Mouse (Mus musculus) intestine, postnatal 0 days (tissue): Measurements from ENCODE around the gene Mbnl1. TPM values are rescaled to one million over a fixed set of nuclear protein-coding genes. Genes with fewer than 3 reads are reported as not detected.

ENCODE experiments used
- ATAC-seq: fragments of 200-750 bp; cut with Nextera tagmentation; 2 replicates; pipeline ENCODE4 v1.8.0; 2017; ENCODE audit warnings: mild to moderate bottlenecking, moderate TSS enrichment, moderate library complexity
- H3K27ac ChIP-seq: fragments of 300-500 bp; sonication (generic); 2 replicates; pipeline ENCODE4 v1.5.1; 2014; ENCODE audit warnings: mild to moderate bottlenecking, low read depth, low read length, moderate library complexity
- H3K27me3 ChIP-seq: fragments of 300-500 bp; sonication (generic); replicated peaks from 2 replicates; pipeline ENCODE4 v1.6.1; 2014; ENCODE audit warnings: low read length, mixed read lengths; ENCODE audit not compliant: control insufficient read depth, insufficient read depth
- H3K36me3 ChIP-seq: fragments of 300-500 bp; sonication (generic); 2 replicates; pipeline ENCODE4 v1.6.1; 2014; ENCODE audit warnings: mild to moderate bottlenecking, moderate library complexity; ENCODE audit not compliant: control insufficient read depth, insufficient read depth
- H3K4me1 ChIP-seq: fragments of 300-500 bp; sonication (generic); replicated peaks from 2 replicates; pipeline ENCODE4 v1.6.1; 2014; ENCODE audit warnings: antibody characterized with exemption, low read length, mixed read lengths; ENCODE audit not compliant: control insufficient read depth, insufficient read depth
- H3K4me2 ChIP-seq: fragments of 300-500 bp; sonication (generic); replicated peaks from 2 replicates; pipeline ENCODE4 v1.6.1; 2014; ENCODE audit warnings: low read depth, mild to moderate bottlenecking, moderate library complexity
- H3K4me3 ChIP-seq: fragments of 300-500 bp; sonication (generic); 2 replicates; pipeline ENCODE4 v1.5.1; 2014; ENCODE audit warnings: low read depth, low read length
- H3K9ac ChIP-seq: fragments of 300-500 bp; sonication (generic); 2 replicates; pipeline ENCODE4 v1.6.1; 2014; ENCODE audit warnings: mild to moderate bottlenecking, low read depth, low read length
- H3K9me3 ChIP-seq: fragments of 300-500 bp; sonication (generic); 2 replicates; pipeline ENCODE4 v1.6.1; 2016; ENCODE audit warnings: mixed run types; ENCODE audit not compliant: control insufficient read depth
- CTCF ChIP-seq: sonication (generic); IDR thresholded peaks from 2 replicates; pipeline ENCODE4 v1.5.1; 2016; ENCODE audit warnings: low read depth, mild to moderate bottlenecking, control low read depth, antibody characterized with exemption, moderate library complexity
- WGBS: fragments of 180-500 bp; shearing (Covaris S2); extraction: QIAGEN DNeasy Blood & Tissue Kit; methylation state at CpG from one replicate; pipeline ENCODE4 v1.1.7; 2014; 5-methylcytosine and 5-hydroxymethylcytosine counted together
- polyA plus RNA-seq: library from polyadenylated mRNA; unstranded; fragments of >200 nt; fragmentation: Nextera tagmentation; extraction: Ambion mirVana; gene quantifications from 2 replicates; pipeline ENCODE4 v1.2.1, GENCODE M21; 2015

Gene Mbnl1
- polyA plus RNA-seq, 1 experiment from 2014 or later = 55.5 TPM

- 95% methylated on average over 2 of the region's 2 CpGs for WGBS
- H3K27me3 ChIP-seq = no peaks in the 10 kb centered on the region
- H3K36me3 ChIP-seq = no peaks in the 10 kb centered on the region
- no peak for ATAC-seq
- H3K4me2 ChIP-seq = no peak overlapping the region
- TF ChIP-seq CTCF = no peak
- H3K27ac ChIP-seq = no peak overlapping the region
- no peaks in the 10 kb centered on the region for H3K9me3 ChIP-seq
- H3K4me1 ChIP-seq = no peaks in the 10 kb centered on the region
- no peak overlapping the region for H3K9ac ChIP-seq
- H3K4me3 ChIP-seq = no peak overlapping the region
These were observed 2.4 kb downstream of the Mbnl1 start for GRCm38 (mm10) chr3:60475055-60475454.

- no peak overlapping the region for H3K9ac ChIP-seq
- no peak overlapping the region for H3K4me2 ChIP-seq
- no peak for ATAC-seq
- no peak overlapping the region for H3K27ac ChIP-seq
- no peak overlapping the region for H3K4me3 ChIP-seq
- 89% methylated on average over 6 of the region's 6 CpGs for WGBS
- TF ChIP-seq CTCF = no peak
- no peaks in the 10 kb centered on the region for H3K36me3 ChIP-seq
- no peaks in the 10 kb centered on the region for H3K9me3 ChIP-seq
- no peaks in the 10 kb centered on the region for H3K27me3 ChIP-seq
- H3K4me1 ChIP-seq = no peaks in the 10 kb centered on the region
These were observed 4.2 kb downstream of the Mbnl1 start for GRCm38 (mm10) chr3:60476751-60477255.

- Histone ChIP-seq H3K27ac (no peak overlapping the region), H3K27me3 (no peaks in the 10 kb centered on the region), H3K36me3 (no peaks in the 10 kb centered on the region), H3K4me3 (no peak overlapping the region), H3K9me3 (no peaks in the 10 kb centered on the region), H3K9ac (no peak overlapping the region), H3K4me1 (no peaks in the 10 kb centered on the region), H3K4me2 (no peak overlapping the region)
- no peak for TF ChIP-seq CTCF
- 26% methylated on average over 2 of the region's 2 CpGs for WGBS
- no peak for ATAC-seq
These were observed 5.8 kb downstream of the Mbnl1 start for GRCm38 (mm10) chr3:60478433-60478832.

- no peak overlapping the region for H3K4me2 ChIP-seq
- no peaks in the 10 kb centered on the region for H3K36me3 ChIP-seq
- no peak overlapping the region for H3K4me3 ChIP-seq
- no peak for ATAC-seq
- 90% methylated on average over 2 of the region's 2 CpGs for WGBS
- H3K27me3 ChIP-seq = no peaks in the 10 kb centered on the region
- H3K27ac ChIP-seq = no peak overlapping the region
- H3K4me1 ChIP-seq = no peaks in the 10 kb centered on the region
- no peaks in the 10 kb centered on the region for H3K9me3 ChIP-seq
- H3K9ac ChIP-seq = no peak overlapping the region
- no peak for TF ChIP-seq CTCF
These were observed 8.1 kb downstream of the Mbnl1 start for GRCm38 (mm10) chr3:60480716-60481115.

GRCm38 (mm10) chr3:60481740-60482399 is 9.2 kb downstream of the Mbnl1 start:
- Histone ChIP-seq H3K36me3 (no peaks in the 10 kb centered on the region), H3K27ac (no peak overlapping the region), H3K4me3 (no peak overlapping the region), H3K9me3 (no peaks in the 10 kb centered on the region), H3K4me2 (no peak overlapping the region), H3K27me3 (no peaks in the 10 kb centered on the region), H3K9ac (no peak overlapping the region), H3K4me1 (no peaks in the 10 kb centered on the region)
- WGBS = 91% methylated on average over 2 of the region's 2 CpGs
- no peak for ATAC-seq
- no peak for TF ChIP-seq CTCF

GRCm38 (mm10) chr3:60483305-60483704 is 10.7 kb downstream of the Mbnl1 start:
- ATAC-seq = no peak
- no peak overlapping the region for H3K4me2 ChIP-seq
- no peaks in the 10 kb centered on the region for H3K36me3 ChIP-seq
- H3K9me3 ChIP-seq = no peaks in the 10 kb centered on the region
- H3K4me1 ChIP-seq = no peaks in the 10 kb centered on the region
- H3K27me3 ChIP-seq = no peaks in the 10 kb centered on the region
- H3K27ac ChIP-seq = no peak overlapping the region
- TF ChIP-seq CTCF = no peak
- no peak overlapping the region for H3K4me3 ChIP-seq
- H3K9ac ChIP-seq = no peak overlapping the region
